Mouse (Mus musculus) hindbrain, embryonic 12.5 days (tissue): ENCODE measurements around the gene Mcu. TPM values are rescaled to one million over a fixed set of nuclear protein-coding genes. Genes with fewer than 3 reads are reported as not detected.

ENCODE experiments used
- ATAC-seq: fragments of 200-750 bp; cut with Nextera tagmentation; 2 replicates; pipeline ENCODE4 v1.8.0; 2017; ENCODE audit warnings: moderate TSS enrichment; ENCODE audit not compliant: low FRiP score
- H3K27ac ChIP-seq: fragments of 300-500 bp; sonication (generic); 2 replicates; pipeline ENCODE4 v1.5.1; 2016; ENCODE audit warnings: mild to moderate bottlenecking
- H3K27me3 ChIP-seq: fragments of 300-500 bp; sonication (generic); 2 replicates; pipeline ENCODE4 v1.6.1; 2016; ENCODE audit warnings: mild to moderate bottlenecking
- H3K36me3 ChIP-seq: fragments of 300-500 bp; sonication (generic); 2 replicates; pipeline ENCODE4 v1.6.1; 2016; ENCODE audit warnings: mild to moderate bottlenecking
- H3K4me1 ChIP-seq: fragments of 300-500 bp; sonication (generic); 2 replicates; pipeline ENCODE4 v1.6.1; 2016
- H3K4me2 ChIP-seq: fragments of 300-500 bp; sonication (generic); replicated peaks from 2 replicates; pipeline ENCODE4 v1.6.1; 2016; ENCODE audit warnings: mild to moderate bottlenecking
- H3K4me3 ChIP-seq: fragments of 300-500 bp; sonication (generic); 2 replicates; pipeline ENCODE4 v1.5.1; 2016; ENCODE audit warnings: mild to moderate bottlenecking
- H3K9ac ChIP-seq: fragments of 300-500 bp; sonication (generic); 2 replicates; pipeline ENCODE4 v1.6.1; 2016; ENCODE audit warnings: mild to moderate bottlenecking, moderate library complexity
- H3K9me3 ChIP-seq: fragments of 300-500 bp; sonication (generic); replicated peaks from 2 replicates; pipeline ENCODE4 v1.6.1; 2016; ENCODE audit warnings: mild to moderate bottlenecking
- WGBS: fragments of 180-500 bp; shearing (Covaris S2); methylation state at CpG from one replicate; pipeline ENCODE4 v1.1.7; 2016; 5-methylcytosine and 5-hydroxymethylcytosine counted together
- polyA plus RNA-seq: library from polyadenylated mRNA; unstranded; fragments of >200 nt; fragmentation: Nextera tagmentation; extraction: Ambion mirVana; gene quantifications from 2 replicates; pipeline ENCODE4 v1.2.1, GENCODE M21; 2016

Mcu gene
- polyA plus RNA-seq, 1 experiment from 2014 or later = 23.2 TPM

GRCm38 (mm10) chr10:59603843-59604242 is 12.6 kb downstream of the Mcu start:
- no peaks in the 10 kb centered on the region for H3K36me3 ChIP-seq
- H3K9me3 ChIP-seq = no peaks in the 10 kb centered on the region
- H3K4me2 ChIP-seq = no peak overlapping the region
- WGBS = 47% methylated on average over 5 of the region's 5 CpGs
- no peak overlapping the region for H3K27ac ChIP-seq
- ATAC-seq = no peak
- no peak overlapping the region for H3K4me3 ChIP-seq
- H3K9ac ChIP-seq = no peak overlapping the region
- H3K27me3 ChIP-seq = no peaks in the 10 kb centered on the region
- no peaks in the 10 kb centered on the region for H3K4me1 ChIP-seq

GRCm38 (mm10) chr10:59602891-59603290 is 13.6 kb downstream of the Mcu start:
- Histone ChIP-seq H3K4me1 (no peaks in the 10 kb centered on the region), H3K9ac (no peak overlapping the region), H3K36me3 (no peaks in the 10 kb centered on the region), H3K27me3 (no peaks in the 10 kb centered on the region), H3K4me3 (no peak overlapping the region), H3K4me2 (no peak overlapping the region), H3K27ac (no peak overlapping the region), H3K9me3 (no peaks in the 10 kb centered on the region)
- ATAC-seq = no peak
- WGBS = 70% methylated on average over 14 of the region's 14 CpGs

- no peaks in the 10 kb centered on the region for H3K9me3 ChIP-seq
Observed at GRCm38 (mm10) chr10:59602043-59602442, 14.4 kb downstream of the Mcu start.

GRCm38 (mm10) chr10:59600516-59600915 is 16.0 kb downstream of the Mcu start:
- 86% methylated on average over 8 of the region's 8 CpGs for WGBS
- ATAC-seq = no peak
- H3K27me3 ChIP-seq = no peaks in the 10 kb centered on the region
- no peak overlapping the region for H3K9ac ChIP-seq
- no peak overlapping the region for H3K27ac ChIP-seq
- H3K4me1 ChIP-seq = no peaks in the 10 kb centered on the region
- no peaks in the 10 kb centered on the region for H3K36me3 ChIP-seq
- no peaks in the 10 kb centered on the region for H3K9me3 ChIP-seq
- no peak overlapping the region for H3K4me3 ChIP-seq
- no peak overlapping the region for H3K4me2 ChIP-seq

More at GRCm38 (mm10) chr10:59602043-59602442, 14.4 kb downstream of the Mcu start:
- no peaks in the 10 kb centered on the region for H3K27me3 ChIP-seq
- H3K9ac ChIP-seq = no peak overlapping the region
- no peaks in the 10 kb centered on the region for H3K4me1 ChIP-seq
- H3K4me3 ChIP-seq = no peak overlapping the region
- 57% methylated on average over 8 of the region's 8 CpGs for WGBS
- H3K36me3 ChIP-seq = no peaks in the 10 kb centered on the region
- ATAC-seq = no peak
- no peak overlapping the region for H3K4me2 ChIP-seq
- no peak overlapping the region for H3K27ac ChIP-seq

GRCm38 (mm10) chr10:59593826-59594570 is 22.5 kb downstream of the Mcu start:
- no peak overlapping the region for H3K4me3 ChIP-seq

GRCm38 (mm10) chr10:59590606-59591005 is 25.9 kb downstream of the Mcu start:
- no peak overlapping the region for H3K4me3 ChIP-seq
- H3K27me3 ChIP-seq = no peaks in the 10 kb centered on the region
- H3K4me2 ChIP-seq = no peak overlapping the region
- no peak for ATAC-seq
- no peak overlapping the region for H3K9ac ChIP-seq
- no peaks in the 10 kb centered on the region for H3K36me3 ChIP-seq
- H3K9me3 ChIP-seq = no peaks in the 10 kb centered on the region
- no peaks in the 10 kb centered on the region for H3K4me1 ChIP-seq
- H3K27ac ChIP-seq = no peak overlapping the region
- WGBS = 95% methylated on average over 9 of the region's 9 CpGs

More at GRCm38 (mm10) chr10:59593826-59594570, 22.5 kb downstream of the Mcu start:
- H3K9ac ChIP-seq = no peak overlapping the region
- 80% methylated on average over 13 of the region's 13 CpGs for WGBS
- no peak overlapping the region for H3K27ac ChIP-seq
- no peaks in the 10 kb centered on the region for H3K27me3 ChIP-seq
- no peak overlapping the region for H3K4me2 ChIP-seq
- ATAC-seq = no peak
- no peaks in the 10 kb centered on the region for H3K4me1 ChIP-seq
- H3K36me3 ChIP-seq = no peaks in the 10 kb centered on the region
- no peaks in the 10 kb centered on the region for H3K9me3 ChIP-seq

GRCm38 (mm10) chr10:59589856-59590255 is 26.6 kb downstream of the Mcu start:
- Histone ChIP-seq H3K4me1 (no peaks in the 10 kb centered on the region), H3K9me3 (no peaks in the 10 kb centered on the region), H3K27ac (no peak overlapping the region), H3K27me3 (no peaks in the 10 kb centered on the region), H3K36me3 (no peaks in the 10 kb centered on the region), H3K4me3 (no peak overlapping the region), H3K4me2 (no peak overlapping the region), H3K9ac (no peak overlapping the region)
- 95% methylated on average over 13 of the region's 13 CpGs for WGBS
- no peak for ATAC-seq

GRCm38 (mm10) chr10:59589420-59589819 is 27.1 kb downstream of the Mcu start:
- Histone ChIP-seq H3K27ac (no peak overlapping the region), H3K4me3 (no peak overlapping the region), H3K4me1 (no peaks in the 10 kb centered on the region), H3K36me3 (no peaks in the 10 kb centered on the region), H3K9ac (no peak overlapping the region), H3K4me2 (no peak overlapping the region), H3K9me3 (no peaks in the 10 kb centered on the region), H3K27me3 (no peaks in the 10 kb centered on the region)
- WGBS = 91% methylated on average over 7 of the region's 7 CpGs
- no peak for ATAC-seq

GRCm38 (mm10) chr10:59588135-59588534 is 28.4 kb downstream of the Mcu start:
- H3K9me3 ChIP-seq = no peaks in the 10 kb centered on the region
- WGBS = 92% methylated on average over 7 of the region's 7 CpGs
- no peaks in the 10 kb centered on the region for H3K4me1 ChIP-seq
- H3K9ac ChIP-seq = no peak overlapping the region
- H3K4me3 ChIP-seq = no peak overlapping the region
- no peak overlapping the region for H3K27ac ChIP-seq
- ATAC-seq = no peak
- H3K36me3 ChIP-seq = no peaks in the 10 kb centered on the region
- H3K4me2 ChIP-seq = no peak overlapping the region
- H3K27me3 ChIP-seq = no peaks in the 10 kb centered on the region

GRCm38 (mm10) chr10:59586821-59587220 is 29.7 kb downstream of the Mcu start:
- Histone ChIP-seq H3K36me3 (no peaks in the 10 kb centered on the region), H3K4me3 (no peak overlapping the region), H3K4me1 (no peaks in the 10 kb centered on the region), H3K4me2 (no peak overlapping the region), H3K9me3 (no peaks in the 10 kb centered on the region), H3K27me3 (no peaks in the 10 kb centered on the region), H3K27ac (no peak overlapping the region), H3K9ac (no peak overlapping the region)
- ATAC-seq = no peak
- 93% methylated on average over 15 of the region's 15 CpGs for WGBS

- Histone ChIP-seq H3K27ac (no peak overlapping the region), H3K27me3 (no peaks in the 10 kb centered on the region), H3K4me3 (no peak overlapping the region), H3K4me1 (no peaks in the 10 kb centered on the region), H3K36me3 (no peaks in the 10 kb centered on the region), H3K9ac (no peak overlapping the region), H3K4me2 (no peak overlapping the region), H3K9me3 (no peaks in the 10 kb centered on the region)
- no peak for ATAC-seq
- WGBS = 92% methylated on average over 5 of the region's 5 CpGs
Observed at GRCm38 (mm10) chr10:59585621-59586020, 30.9 kb downstream of the Mcu start.

- Histone ChIP-seq H3K36me3 (no peaks in the 10 kb centered on the region), H3K4me1 (peaks cover 9% of the 10 kb centered on the region; the same call in 1 of the 2 replicates), H3K4me3 (no peak overlapping the region), H3K9me3 (no peaks in the 10 kb centered on the region), H3K9ac (no peak overlapping the region), H3K27me3 (no peaks in the 10 kb centered on the region), H3K4me2 (no peak overlapping the region), H3K27ac (no peak overlapping the region)
- WGBS = 63% methylated on average over 1 of the region's 1 CpGs
- ATAC-seq = no peak
Observed at GRCm38 (mm10) chr10:59581826-59582543, 34.5 kb downstream of the Mcu start.
